17 mouse cellular contexts compared by ENCODE assay signal in genomic region chr5:107754740-107755139, GRCm38 (mm10). TPM values are rescaled to one million over a fixed set of nuclear protein-coding genes. Genes with fewer than 3 reads are reported as not detected.
DNase-seq lines count a peak whose midpoint lies in the region; ATAC-seq lines count a peak whose summit lies in the region.
"Had no signal": no experiment of that assay in that cellular context is flagged by ENCODE, and none has a peak within 500 bp of the region (broad histone marks: within the 10 kb centered on the region; RNA-seq: fewer than 3 reads in every experiment).

No protein-coding gene starts in this region.

- no peak overlapping the region for H3K9ac ChIP-seq in midbrain, embryonic 15.5 days
- H3K9ac ChIP-seq: embryonic facial prominence, embryonic 15.5 days; forebrain, embryonic 12.5 days; heart, embryonic 15.5 days; hindbrain, embryonic 13.5 days; limb, embryonic 12.5 days had no signal

- peak; percentile 84 for ATAC-seq in CD4-positive, CD25-positive, alpha-beta regulatory T cell, adult 4 months
- ATAC-seq in inflammation-experienced regulatory T-cells, adult 6 months, result peak; percentile 88
- ATAC-seq in midbrain, embryonic 15.5 days (replicated peaks), result no peak

- no peak overlapping the region for H3K27ac ChIP-seq in midbrain, embryonic 15.5 days
- H3K27ac ChIP-seq: embryonic facial prominence, embryonic 15.5 days; forebrain, embryonic 12.5 days; heart, embryonic 15.5 days; hindbrain, embryonic 13.5 days; limb, embryonic 12.5 days had no signal

- no peak overlapping the region for H3K4me2 ChIP-seq in midbrain, embryonic 15.5 days
- H3K4me2 ChIP-seq: embryonic facial prominence, embryonic 15.5 days; forebrain, embryonic 12.5 days; heart, embryonic 15.5 days; hindbrain, embryonic 13.5 days; limb, embryonic 12.5 days; midbrain, embryonic 11.5 days had no signal

- no peaks in the 10 kb centered on the region for H3K36me3 ChIP-seq in splenic B cell, adult 2 months (ENCODE audit: control insufficient read depth, insufficient read depth, low read length, poor library complexity, severe bottlenecking)
- H3K36me3 ChIP-seq in midbrain, embryonic 15.5 days (replicated peaks), result no peaks in the 10 kb centered on the region
- H3K36me3 ChIP-seq: forebrain, embryonic 12.5 days; heart, embryonic 15.5 days had no signal

- no peaks in the 10 kb centered on the region for H3K4me1 ChIP-seq in midbrain, embryonic 15.5 days
- H3K4me1 ChIP-seq: embryonic facial prominence, embryonic 15.5 days; forebrain, embryonic 12.5 days; hindbrain, embryonic 13.5 days; limb, embryonic 12.5 days had no signal

- 93% methylated on average over 1 of the region's 1 CpGs for WGBS in midbrain, embryonic 15.5 days

- H3K4me3 ChIP-seq in midbrain, embryonic 15.5 days, result no peak overlapping the region
- H3K4me3 ChIP-seq: embryonic facial prominence, embryonic 15.5 days; forebrain, embryonic 12.5 days; heart, embryonic 15.5 days; hindbrain, embryonic 13.5 days; limb, embryonic 12.5 days had no signal

- H3K9me3 ChIP-seq in midbrain, embryonic 15.5 days, result no peaks in the 10 kb centered on the region
- H3K9me3 ChIP-seq: embryonic facial prominence, embryonic 15.5 days; forebrain, embryonic 12.5 days; heart, embryonic 15.5 days; hindbrain, embryonic 13.5 days; limb, embryonic 12.5 days had no signal

- peak; percentile 18 for DNase-seq in lung, postnatal 25 days (ENCODE audit: low spot score)
- no peak for DNase-seq in lung, postnatal 10 days
- peak; percentile 48 for DNase-seq in splenic B cell, adult 2 months (ENCODE audit: low read depth, low spot score)
- DNase-seq in gastrocnemius, adult 8-10 months (ENCODE audit: low spot score in 2 of 2), result no peak
- no peak for DNase-seq in cerebellum, postnatal 14 days
- DNase-seq: cerebellum, adult 8-10 months; kidney, adult 8-10 months had no signal

- no peaks in the 10 kb centered on the region for H3K27me3 ChIP-seq in splenic B cell, adult 2 months (ENCODE audit: control insufficient read depth, insufficient read depth, low read length, poor library complexity, severe bottlenecking)
- no peaks in the 10 kb centered on the region for H3K27me3 ChIP-seq in midbrain, embryonic 15.5 days (replicated peaks)
- H3K27me3 ChIP-seq: embryonic facial prominence, embryonic 15.5 days; forebrain, embryonic 12.5 days; heart, embryonic 15.5 days; hindbrain, embryonic 13.5 days; limb, embryonic 12.5 days had no signal

RNA-seq across cellular contexts. Expression of gene Gfi1, which starts 28.9 kb away (rescaled TPM):
- 1 to 10 TPM; 2.5 to 6.1 TPM for polyA plus RNA-seq in CD4-positive, CD25-positive, alpha-beta regulatory T cell, adult 4 months (2017; shearing (Covaris generic))
- polyA plus RNA-seq in inflammation-experienced regulatory T-cells, adult 6 months (2017; shearing (Covaris generic)), result 1 to 10 TPM; 2.0 to 7.4 (median 5.5) TPM
- not detected for total RNA-seq in gastrocnemius, adult 8-10 months (2022)
- not detected in 2 replicates for polyA plus RNA-seq in midbrain, embryonic 15.5 days (2015; fragmentation: Nextera tagmentation; extraction: Ambion mirVana)
- total RNA-seq: left cerebral cortex, adult 18-20 months had no signal
- polyA plus RNA-seq: forebrain, embryonic 12.5 days; hindbrain, embryonic 13.5 days; limb, embryonic 12.5 days; midbrain, embryonic 11.5 days had no signal

Comparison
In these comparisons a context has a peak if more than half of its experiments do, and no peak if none do; other contexts are left out.
1. DNase-seq: peak in lung, postnatal 25 days (single experiment) and splenic B cell, adult 2 months (single experiment); none in lung, postnatal 10 days (single experiment), gastrocnemius, adult 8-10 months (0 of 2) and cerebellum, postnatal 14 days (0 of 2).